Mouse (Mus musculus) bone marrow, adult 2 months (tissue): ENCODE measurements around the gene Epb41l2.

ENCODE experiments used
- CTCF ChIP-seq: fragments of 200-500 bp; IDR thresholded peaks from 2 replicates; pipeline ENCODE4 v1.5.1; 2011; ENCODE audit warnings: low read length, control low read depth; ENCODE audit not compliant: control insufficient read depth, insufficient read depth
- POLR2A ChIP-seq: fragments of 200-500 bp; IDR thresholded peaks from 2 replicates; pipeline ENCODE4 v1.6.1; 2011; ENCODE audit warnings: low read depth, mild to moderate bottlenecking, control low read depth, low read length, borderline replicate concordance; ENCODE audit not compliant: control insufficient read depth

DNA sequence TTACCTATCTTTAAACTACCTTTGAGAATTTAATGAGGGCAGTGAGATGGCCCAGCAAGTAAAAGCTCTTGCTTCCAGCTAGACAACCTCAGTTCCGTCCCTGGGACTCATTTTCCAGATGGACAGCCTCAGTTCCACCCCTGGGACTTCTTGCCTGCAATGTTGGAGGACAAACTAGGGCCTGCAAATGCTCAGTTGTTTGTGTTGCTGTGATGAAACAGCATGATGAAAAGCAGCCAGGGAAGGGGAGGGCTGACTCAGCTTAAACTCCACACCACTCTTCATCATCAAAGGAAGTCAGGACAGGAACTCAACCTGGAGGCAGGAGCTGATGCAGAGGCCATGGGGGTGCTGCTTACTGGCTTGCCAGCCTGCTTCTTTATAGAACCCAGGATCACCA, 154.2 kb downstream of the Epb41l2 start:
- no peak for TF ChIP-seq CTCF
- TF ChIP-seq POLR2A, result no peak
